Mouse (Mus musculus): ENCODE measurements around the gene Hoxd12. TPM values are rescaled to one million over a fixed set of nuclear protein-coding genes. Genes with fewer than 3 reads are reported as not detected.
A peak's percentile ranks its signal among the peaks of the same experiment; 100 is the strongest.

Hoxd12 gene
- 2.4 and 2.5 TPM in 2 replicates for polyA plus RNA-seq (2015; fragmentation: Nextera tagmentation; extraction: Ambion mirVana)

DNA sequence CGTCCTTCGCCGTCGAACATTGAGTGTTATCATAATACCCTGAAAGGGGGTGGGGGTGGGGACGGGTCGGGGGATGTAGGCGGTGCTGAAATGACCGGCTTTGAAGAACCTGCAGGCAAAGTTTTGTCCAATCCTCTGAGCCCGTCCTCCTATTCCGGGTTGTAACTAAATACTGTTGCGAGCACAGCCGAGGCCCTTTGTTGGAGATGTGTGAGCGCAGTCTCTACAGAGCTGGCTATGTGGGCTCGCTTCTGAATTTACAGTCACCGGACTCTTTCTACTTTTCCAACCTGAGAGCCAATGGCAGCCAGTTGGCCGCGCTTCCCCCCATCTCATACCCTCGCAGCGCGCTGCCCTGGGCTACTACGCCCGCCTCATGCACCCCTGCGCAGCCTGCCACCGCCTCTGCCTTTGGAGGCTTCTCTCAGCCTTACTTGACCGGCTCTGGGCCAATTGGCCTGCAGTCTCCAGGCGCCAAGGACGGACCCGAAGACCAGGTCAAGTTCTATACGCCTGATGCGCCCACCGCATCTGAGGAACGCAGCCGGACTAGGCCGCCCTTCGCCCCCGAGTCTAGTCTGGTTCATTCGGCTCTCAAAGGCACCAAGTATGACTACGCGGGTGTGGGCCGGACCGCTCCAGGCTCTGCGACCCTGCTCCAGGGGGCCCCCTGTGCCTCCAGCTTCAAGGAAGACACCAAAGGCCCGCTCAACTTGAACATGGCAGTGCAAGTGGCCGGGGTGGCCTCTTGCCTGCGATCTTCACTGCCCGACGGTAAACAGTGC is at the start of gene Hoxd12:
Gene Hoxd12, plus strand, starts transcription at position 133 of the 785 bp plus-strand sequence.

DNA sequence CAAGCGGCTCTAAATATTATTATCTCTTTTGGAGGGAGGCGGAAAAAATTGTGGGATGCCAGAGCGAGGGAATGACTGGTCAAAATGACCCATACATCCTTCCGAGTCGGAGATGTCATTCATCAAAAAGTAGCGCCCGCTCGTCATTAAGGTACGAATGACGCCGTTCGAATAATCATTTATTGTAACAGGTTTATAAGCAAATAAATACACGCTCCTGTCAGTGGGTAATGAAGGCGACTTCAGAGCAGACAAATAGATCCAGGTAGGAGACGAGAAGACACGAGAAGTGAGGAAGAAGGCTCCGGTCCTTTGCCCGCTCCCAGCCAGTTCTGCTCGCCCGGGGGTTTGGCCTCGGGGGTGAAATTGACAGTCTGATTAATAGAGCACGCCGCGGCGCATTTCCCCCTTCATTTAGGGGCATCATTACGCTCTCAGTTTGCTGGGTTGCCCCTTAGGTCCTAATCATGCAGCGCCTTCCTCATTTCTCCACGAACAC is 15.3 kb upstream of the Hoxd12 start, which contains the start of gene Evx2:
Gene Evx2, minus strand, starts transcription at position 51 of the 499 bp plus-strand sequence.

DNA sequence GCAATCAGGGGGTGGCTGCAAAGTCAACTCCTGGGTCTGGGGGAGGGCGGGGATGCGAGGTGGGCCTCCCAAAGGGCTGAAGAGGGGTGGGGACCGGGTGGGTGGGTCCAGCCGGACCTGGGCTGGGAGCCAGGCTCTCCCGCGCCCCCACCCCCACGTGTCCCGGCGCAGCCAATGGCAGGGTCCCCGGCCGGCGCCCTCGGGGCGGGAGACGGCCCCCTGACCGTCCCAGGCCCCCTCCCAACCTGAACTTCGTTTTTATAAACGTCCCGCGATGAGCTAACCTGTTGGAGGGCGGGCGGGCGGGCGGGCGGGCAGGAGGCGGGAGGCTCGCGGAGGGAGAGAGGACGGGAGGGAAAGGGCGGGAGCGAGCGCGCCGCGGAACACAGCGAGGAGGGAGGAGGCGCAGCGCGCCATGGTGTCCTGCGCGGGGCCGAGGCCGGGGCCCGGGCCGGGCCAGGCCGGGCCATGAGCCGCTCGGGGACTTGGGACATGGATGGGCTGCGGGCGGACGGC is 6.9 kb upstream of the Hoxd12 start, which contains the start of gene Hoxd13:
Gene Hoxd13, plus strand, starts transcription at position 469 of the 516 bp plus-strand sequence.

DNA sequence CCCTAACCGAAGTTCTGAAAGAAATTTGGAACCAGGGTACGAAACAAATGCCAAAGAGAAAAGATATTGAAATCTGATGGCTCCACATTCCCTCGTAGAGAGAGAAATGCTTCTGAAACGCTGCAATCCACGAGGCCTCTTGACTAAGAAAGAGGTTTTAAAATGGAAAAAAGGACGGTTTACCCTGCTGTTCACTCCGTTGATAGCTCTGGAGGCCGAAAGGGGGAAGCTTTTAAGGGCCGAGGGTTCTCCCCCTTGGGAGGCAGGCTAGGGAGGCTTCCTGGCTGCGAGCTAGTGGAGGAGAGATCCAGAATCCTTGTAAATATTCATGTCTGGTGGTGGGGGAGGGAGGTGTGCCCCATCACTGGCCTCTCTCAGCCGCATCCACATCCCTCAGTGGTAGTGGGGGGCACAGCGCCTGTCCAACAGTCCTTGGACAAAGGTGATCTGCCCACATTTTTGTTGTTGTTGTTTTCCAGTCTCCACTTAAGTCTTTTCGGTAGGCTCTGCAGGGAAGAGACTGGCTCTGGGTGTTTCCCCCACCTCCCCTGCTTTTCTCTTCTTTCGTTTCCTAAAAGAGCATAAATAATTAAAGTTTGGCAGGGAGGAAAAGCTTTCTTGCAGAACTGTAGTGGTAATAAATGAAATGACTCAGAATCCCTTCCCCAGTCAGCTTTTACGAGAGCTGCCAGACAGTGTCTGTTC is 4.2 kb downstream of the Hoxd12 start, which contains the start of gene Hoxd11:
Gene Hoxd11, plus strand, starts transcription at position 667 of the 705 bp plus-strand sequence.

GRCm38 (mm10) chr2:74691022-74691951 is 16.5 kb downstream of the Hoxd12 start, which contains the start of gene Hoxd10:
Gene Hoxd10 (plus strand): TSS chr2:74691924.

DNA sequence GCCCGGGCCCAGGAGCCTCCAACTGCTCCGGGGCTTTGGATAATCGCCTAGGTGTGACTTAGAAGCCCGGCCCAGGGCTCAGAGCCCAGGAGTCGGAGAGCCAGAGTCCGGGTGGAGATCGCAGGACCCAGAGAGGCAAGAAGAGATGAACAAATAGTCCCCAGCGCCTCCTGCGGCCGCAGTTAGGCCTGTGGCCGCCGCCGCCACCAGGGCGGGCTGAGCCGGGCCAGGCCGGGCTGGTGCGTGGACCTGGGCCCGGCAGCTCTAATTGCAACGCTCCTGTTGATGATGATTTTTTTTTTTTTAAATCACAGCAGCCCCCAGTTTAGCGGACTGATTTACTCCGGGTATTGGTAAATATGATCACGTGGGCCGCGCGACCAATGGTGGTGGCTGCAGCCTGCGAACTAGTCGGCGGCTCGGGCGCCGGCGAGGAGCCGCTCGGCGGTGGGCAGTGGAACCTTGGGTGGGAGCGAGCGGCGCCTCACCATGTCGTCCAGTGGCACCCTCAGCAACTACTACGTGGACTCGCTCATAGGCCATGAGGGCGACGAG is 22.8 kb downstream of the Hoxd12 start, which contains the start of gene Hoxd9:
Gene Hoxd9, plus strand, starts transcription at position 161 of the 555 bp plus-strand sequence.

DNA sequence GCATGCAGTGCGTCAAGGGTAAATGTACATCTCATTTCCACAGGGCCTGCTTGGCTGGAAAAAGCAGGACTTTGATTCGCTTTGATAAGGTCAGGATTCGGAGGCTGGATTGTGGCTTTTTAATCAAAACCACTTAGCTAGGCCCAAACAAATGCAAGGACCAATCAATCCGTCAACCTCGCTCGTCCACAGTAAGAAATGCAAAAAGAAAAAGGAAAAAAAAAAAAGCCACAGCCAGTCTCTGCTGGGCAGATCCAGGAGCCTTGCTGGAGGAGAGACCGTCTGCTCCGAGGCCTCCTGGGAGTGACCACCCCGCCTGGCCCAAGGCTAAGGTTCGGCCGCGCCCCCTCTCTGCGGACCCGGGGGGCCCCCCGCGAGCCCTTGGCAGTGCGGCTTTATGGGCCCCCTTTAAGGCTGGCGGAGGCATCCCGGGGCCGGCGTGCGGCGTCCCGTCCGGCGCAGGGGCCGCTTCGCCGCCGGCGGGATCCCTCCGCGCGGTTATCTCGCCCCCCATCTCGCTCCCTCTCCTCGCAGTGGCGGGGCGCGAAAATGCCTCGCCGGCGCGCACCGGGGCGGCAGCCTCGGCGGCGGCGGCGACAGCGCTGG is 29.7 kb downstream of the Hoxd12 start, which contains the start of gene Hoxd8:
Gene Hoxd8, plus strand, starts transcription at position 223 of the 606 bp plus-strand sequence.

GRCm38 (mm10) chr2:74711721-74712621 is 37.2 kb downstream of the Hoxd12 start, which contains the start of the genes Hoxd3 and Hoxd4:
Gene Hoxd3 (plus strand): TSS chr2:74711927.
Gene Hoxd4 (plus strand): TSS chr2:74711929.

DNA sequence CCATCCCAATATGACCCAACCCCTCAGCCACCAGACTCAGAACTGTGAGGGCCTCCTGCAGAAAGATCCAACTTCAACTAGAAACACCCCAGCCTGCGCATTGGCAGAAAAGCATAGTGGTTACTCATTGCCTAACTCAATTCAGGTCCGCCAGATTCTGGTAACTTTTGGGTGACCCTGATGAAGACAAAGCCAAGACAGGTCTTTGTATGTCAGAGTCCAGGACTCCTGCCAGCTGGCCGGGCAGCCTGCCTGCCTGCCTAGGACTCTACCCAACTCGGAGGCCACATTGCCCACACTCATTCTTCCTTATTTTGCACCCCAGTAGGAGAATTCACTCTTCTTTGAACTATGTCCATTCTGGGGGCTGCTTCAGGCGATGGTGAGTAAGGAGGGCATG is 51.7 kb downstream of the Hoxd12 start, which contains the start of gene Gm28230:
Gene Gm28230, plus strand, starts transcription at position 178 of the 400 bp plus-strand sequence.

MicroRNAs within 50 kb of the gene (microRNA counts, 519-probe panel; counts per million panel counts)
- 3,952 counts per million, percentile 71 among the panel's probes with 10 or more counts for microRNA mmu-miR-10b

Small RNA genes within 50 kb of the gene (microRNA-seq; reads per million reads assigned to microRNA genes)
- gene Gm44463 (not detected), gene Mir10b (16,560 reads per million, percentile 96 among the genes with 10 or more reads in this experiment)

Other genes starting within 250 kb of the Hoxd12 start
- 10.1 and 16.9 TPM in 2 replicates for gene Lnpk, start 95.6 kb upstream of the Hoxd12 start, polyA plus RNA-seq (2015; fragmentation: Nextera tagmentation; extraction: Ambion mirVana)
- gene Evx2, start 15.5 kb upstream of the Hoxd12 start, polyA plus RNA-seq (2015; fragmentation: Nextera tagmentation; extraction: Ambion mirVana) = 0.06 and 0.11 TPM in 2 replicates
- gene Hoxd13, start 6.7 kb upstream of the Hoxd12 start, polyA plus RNA-seq (2015; fragmentation: Nextera tagmentation; extraction: Ambion mirVana) = 6.6 and 8.8 TPM in 2 replicates
- 3.0 and 3.9 TPM in 2 replicates for gene Hoxd11, start 4.5 kb downstream of the Hoxd12 start, polyA plus RNA-seq (2015; fragmentation: Nextera tagmentation; extraction: Ambion mirVana)
- gene Hoxd10, start 16.9 kb downstream of the Hoxd12 start, polyA plus RNA-seq (2015; fragmentation: Nextera tagmentation; extraction: Ambion mirVana) = 3.5 and 4.0 TPM in 2 replicates
- gene Hoxd9, start 22.7 kb downstream of the Hoxd12 start, polyA plus RNA-seq (2015; fragmentation: Nextera tagmentation; extraction: Ambion mirVana) = 4.0 and 4.5 TPM in 2 replicates
- gene Hoxd8, start 29.6 kb downstream of the Hoxd12 start, polyA plus RNA-seq (2015; fragmentation: Nextera tagmentation; extraction: Ambion mirVana) = 6.1 and 8.2 TPM in 2 replicates
- gene Hoxd3, start 36.9 kb downstream of the Hoxd12 start, polyA plus RNA-seq (2015; fragmentation: Nextera tagmentation; extraction: Ambion mirVana) = 0.22 and 0.29 TPM in 2 replicates
- 0.67 and 0.82 TPM in 2 replicates for gene Hoxd4, start 36.9 kb downstream of the Hoxd12 start, polyA plus RNA-seq (2015; fragmentation: Nextera tagmentation; extraction: Ambion mirVana)
- gene Gm28230, start 51.7 kb downstream of the Hoxd12 start, polyA plus RNA-seq (2015; fragmentation: Nextera tagmentation; extraction: Ambion mirVana) = not detected in 2 replicates
- not detected in 2 replicates for gene Hoxd1, start 88.0 kb downstream of the Hoxd12 start, polyA plus RNA-seq (2015; fragmentation: Nextera tagmentation; extraction: Ambion mirVana)
- 78.2 and 79.1 TPM in 2 replicates for gene Mtx2, start 150.8 kb downstream of the Hoxd12 start, polyA plus RNA-seq (2015; fragmentation: Nextera tagmentation; extraction: Ambion mirVana)